Mouse (Mus musculus) kidney, adult 9 months (tissue): ENCODE data around the gene Josd2.

Experiments
- DNase-seq: peaks from one replicate; pipeline ENCODE4 v3.0.0; 2022

Josd2 gene

DNA sequence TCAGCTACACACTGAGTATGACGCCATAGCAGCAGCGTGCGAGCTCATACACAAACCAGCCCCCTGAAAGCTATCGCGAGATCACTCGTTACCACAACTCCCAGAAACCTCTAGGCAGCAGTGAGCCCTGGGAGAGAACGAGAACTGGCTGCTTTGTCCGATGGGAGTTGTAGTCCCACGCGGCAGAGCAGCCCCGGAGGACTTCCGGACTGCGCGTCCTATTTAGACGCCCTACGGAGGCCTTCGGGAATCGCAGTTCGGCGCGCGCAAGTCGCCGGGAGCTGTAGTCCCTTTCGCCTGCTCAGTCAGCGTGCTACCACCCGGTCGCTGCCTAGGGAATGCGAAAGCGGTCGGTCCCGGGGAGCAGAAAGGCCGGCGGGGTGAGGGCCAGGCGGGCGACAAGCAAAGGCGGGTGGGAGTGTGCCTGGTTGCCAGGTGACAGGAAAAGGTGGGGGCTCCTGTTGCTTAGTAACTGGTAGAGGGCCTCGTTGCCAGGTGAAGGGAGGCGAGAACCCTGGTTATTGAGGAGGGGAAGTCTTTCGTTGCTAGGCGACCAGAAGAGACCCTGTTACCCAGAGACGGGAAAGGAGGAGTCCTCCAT lies at the start of gene Josd2:
Gene Josd2 (plus strand): TSS at position 170 of the 601 bp plus-strand sequence.
- peak; percentile 98 for DNase-seq

GRCm38 (mm10) chr7:44427666-44428065 lies 40.1 kb upstream of the Josd2 start:
- DNase-seq, result no peak

GRCm38 (mm10) chr7:44428171-44428950 lies 39.4 kb upstream of the Josd2 start:
- DNase-seq, result no peak

GRCm38 (mm10) chr7:44428968-44429521 lies 38.7 kb upstream of the Josd2 start, which contains the start of gene Lrrc4b:
TSS of gene Lrrc4b (plus strand) at chr7:44429018.
- DNase-seq, result no peak

GRCm38 (mm10) chr7:44429534-44430488 lies 38.0 kb upstream of the Josd2 start:
- DNase-seq, result no peak

DNA sequence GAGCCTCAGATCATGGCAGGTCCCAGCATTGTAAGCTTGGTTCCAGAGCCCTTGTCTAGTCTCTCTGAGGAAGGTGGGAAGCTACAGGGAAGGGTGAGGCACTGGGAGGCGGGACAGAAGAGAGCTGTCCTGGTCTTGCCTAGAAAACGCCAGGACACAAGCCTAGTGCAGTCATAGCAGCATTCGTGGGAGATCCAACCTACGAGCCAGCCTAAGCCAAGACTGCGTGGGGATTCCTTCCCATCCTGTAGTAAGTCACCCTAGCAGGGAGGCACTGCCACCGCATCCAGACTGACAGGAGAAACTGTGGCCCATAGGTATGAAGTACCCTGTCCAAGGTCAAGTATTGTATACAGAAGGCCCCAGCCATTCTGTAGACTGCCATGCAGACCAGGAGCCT lies 35.2 kb upstream of the Josd2 start:
- DNase-seq, result no peak

DNA sequence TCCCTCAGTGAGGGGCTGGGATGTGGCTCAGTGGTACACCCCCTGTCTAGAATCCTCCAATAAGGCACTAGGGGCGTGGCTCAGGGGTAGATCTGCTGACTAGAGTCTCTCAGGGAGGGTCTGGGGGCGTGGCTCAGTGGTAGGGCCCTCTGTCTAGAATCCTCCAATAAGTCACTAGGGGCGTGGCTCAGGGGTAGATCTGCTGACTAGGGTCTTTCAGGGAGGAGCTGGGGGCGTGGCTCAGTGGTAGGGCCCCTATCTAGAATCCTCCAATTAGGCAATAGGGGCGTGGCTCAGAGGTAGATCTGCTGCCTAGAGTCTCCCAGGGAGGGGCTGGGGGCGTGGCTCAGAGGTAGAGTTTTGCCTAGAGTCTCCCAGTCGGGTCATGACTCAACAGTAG lies 34.4 kb upstream of the Josd2 start:
- DNase-seq, result no peak

GRCm38 (mm10) chr7:44434089-44434488 lies 33.7 kb upstream of the Josd2 start:
- no peak for DNase-seq

- no peak for DNase-seq
These were observed 32.0 kb upstream of the Josd2 start for GRCm38 (mm10) chr7:44435796-44436195.

- DNase-seq, result no peak
These were observed 31.5 kb upstream of the Josd2 start for GRCm38 (mm10) chr7:44436267-44436666.

- no peak for DNase-seq
These were observed 30.6 kb upstream of the Josd2 start for GRCm38 (mm10) chr7:44437188-44437587.

- no peak for DNase-seq
These were observed 29.8 kb upstream of the Josd2 start for GRCm38 (mm10) chr7:44437933-44438332.

DNA sequence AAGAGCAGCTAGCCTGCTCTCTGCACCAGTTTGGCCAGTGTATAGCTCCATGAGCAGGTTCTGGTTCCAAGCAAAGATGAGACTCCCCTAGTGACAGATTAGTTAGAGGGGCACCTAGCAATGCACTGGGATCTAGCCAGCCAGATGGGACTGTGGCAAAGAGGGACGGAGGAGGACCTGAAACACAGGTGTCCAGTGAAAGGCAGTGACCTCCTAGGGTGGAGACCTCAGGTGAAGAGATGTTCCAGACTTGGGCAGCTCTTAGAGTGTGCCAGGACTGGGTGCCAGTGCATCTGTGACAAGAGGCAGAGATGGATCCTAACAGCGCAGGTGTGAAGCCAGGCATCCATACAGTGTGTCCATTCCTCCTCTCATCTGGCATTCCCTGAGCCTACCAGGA lies 28.1 kb upstream of the Josd2 start:
- DNase-seq, result no peak

GRCm38 (mm10) chr7:44440479-44440878 lies 27.3 kb upstream of the Josd2 start:
- DNase-seq, result no peak

DNA sequence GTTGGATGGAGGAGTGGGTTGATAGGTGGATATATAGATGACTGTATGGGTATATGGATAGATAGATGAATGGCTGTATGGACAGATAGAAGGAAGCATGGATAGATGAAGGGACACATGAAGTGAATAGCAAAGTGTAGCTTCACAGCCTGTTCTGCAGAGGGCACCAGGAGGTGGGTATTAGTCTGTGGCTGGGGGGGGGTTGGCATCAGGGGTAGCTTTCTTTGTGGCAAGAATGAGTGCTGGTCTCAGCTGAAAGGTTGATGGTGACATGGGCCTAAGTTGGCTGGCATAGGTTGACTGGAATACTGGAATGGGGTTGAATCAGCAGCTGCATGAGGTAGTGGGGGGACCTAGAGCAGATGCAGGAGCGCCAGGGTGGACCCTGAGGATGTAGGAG lies 26.6 kb upstream of the Josd2 start:
- no peak for DNase-seq

DNA sequence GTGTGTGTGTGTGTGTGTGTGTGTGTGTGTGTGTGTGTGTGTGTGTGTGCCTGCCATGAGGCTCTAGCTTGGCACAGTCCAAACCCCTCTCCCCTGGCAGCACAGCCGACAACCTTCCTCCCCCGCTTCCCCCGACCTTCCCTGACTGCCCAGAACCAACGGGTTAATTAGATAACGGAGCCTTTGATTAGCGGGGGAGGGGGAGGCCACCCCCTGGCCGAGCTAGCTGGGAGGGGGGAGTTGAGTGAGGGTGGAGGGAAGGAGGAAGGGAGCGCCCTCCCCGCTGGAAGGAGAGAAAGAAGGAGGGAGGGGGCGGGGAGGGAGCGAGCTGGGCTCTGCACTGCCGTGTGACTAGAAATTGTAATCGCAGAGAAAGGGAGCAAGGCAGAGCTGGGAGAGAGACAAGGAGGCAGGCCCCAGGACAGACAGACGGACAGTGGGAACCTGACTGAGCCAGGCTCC lies 26.1 kb upstream of the Josd2 start:
- DNase-seq, result no peak

DNA sequence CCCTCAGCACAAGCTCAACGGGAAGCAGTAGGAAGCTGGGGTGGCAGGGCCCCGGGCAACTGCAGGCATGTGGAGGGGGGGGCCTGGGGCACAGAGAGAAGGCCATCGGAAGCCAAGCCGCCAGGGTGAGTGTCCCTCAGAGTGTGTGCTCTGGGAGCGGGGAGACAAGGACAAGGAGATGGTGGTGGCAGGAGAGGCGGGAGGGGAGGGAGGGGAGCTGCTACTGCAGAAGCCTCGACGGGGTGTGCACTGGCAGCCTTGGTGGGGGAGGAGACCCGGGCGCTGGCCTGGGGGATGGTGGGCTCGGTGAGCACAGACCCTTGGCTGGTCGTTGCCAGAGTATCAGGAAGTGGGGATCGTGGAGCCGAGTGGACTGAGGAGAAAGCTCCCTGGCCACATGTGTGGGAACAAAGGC lies 25.4 kb upstream of the Josd2 start:
- no peak for DNase-seq

DNA sequence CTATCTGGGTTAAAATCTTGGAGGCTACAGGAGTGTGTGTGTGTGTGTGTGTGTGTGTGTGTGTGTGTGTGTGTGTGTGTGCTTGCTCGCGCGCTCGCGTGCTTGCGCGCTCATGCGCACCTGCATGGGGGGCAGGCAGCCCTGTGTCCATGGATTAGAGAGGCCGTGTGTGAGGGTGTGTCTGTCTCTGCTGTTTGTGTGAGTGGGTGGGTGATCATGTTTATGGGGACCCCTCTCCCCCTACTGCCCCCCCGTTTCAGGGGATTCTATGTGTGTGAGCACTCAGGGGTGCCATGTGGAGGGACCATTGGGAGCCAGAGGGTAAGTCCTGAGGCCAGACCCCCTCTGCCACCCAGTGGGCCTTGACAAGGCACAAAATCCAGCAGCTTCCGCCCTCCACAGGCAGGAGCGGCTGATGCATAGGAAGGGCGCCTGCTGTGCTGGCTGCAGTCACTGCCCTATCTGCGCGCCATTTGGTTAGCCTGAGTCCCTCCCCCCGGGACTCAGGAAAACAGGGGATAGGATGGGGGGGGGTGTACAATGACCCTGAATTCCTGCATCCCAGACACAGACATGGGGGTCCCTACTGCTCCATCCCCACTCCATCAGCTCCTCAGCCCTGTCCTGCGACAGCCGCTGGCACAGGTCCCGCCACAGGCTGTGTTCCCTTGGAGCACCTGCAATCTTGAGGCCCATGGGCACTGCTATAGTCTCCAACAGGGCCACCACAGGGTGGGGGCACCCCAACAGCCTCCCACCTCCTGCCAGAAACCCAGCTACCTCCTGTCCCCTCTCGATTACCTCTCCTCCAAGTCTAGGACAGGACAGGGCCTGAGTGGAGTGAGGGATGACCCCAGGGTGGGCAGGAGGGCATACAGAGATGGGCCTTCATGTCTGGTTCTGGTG lies 24.3 kb upstream of the Josd2 start:
- no peak for DNase-seq

DNA sequence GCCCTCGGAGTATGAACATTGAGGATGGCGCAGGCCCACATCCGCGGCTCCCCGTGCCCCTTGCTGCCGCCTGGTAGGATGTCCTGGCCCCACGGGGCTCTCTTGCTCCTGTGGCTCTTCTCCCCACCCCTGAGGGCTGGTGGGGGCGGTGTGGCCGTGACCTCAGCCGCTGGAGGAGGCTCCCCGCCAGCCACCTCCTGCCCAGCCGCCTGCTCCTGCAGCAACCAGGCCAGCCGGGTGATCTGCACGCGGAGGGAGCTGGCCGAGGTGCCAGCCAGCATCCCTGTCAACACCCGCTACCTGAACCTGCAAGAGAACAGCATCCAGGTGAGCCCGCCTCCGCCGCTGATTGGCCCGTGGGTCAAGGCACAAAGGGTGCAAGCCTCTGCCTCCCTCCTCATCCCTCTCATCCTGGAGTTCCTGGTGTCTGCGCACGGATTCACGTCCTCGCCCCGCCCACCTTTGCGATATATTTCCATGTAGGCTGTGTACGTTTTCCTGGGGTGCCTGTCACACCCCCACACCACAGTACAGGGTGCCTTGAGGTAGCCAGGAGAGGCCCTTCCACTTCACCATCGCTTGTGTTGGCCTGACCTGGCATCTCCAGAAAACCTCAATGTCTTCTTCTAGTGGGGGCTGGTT lies 22.8 kb upstream of the Josd2 start:
- DNase-seq, result no peak

- no peak for DNase-seq
These were observed 22.3 kb upstream of the Josd2 start for GRCm38 (mm10) chr7:44445528-44445923.
